Mouse (Mus musculus) forebrain, embryonic 15.5 days (tissue): ENCODE results near the gene Gpr35. TPM values are rescaled to one million over a fixed set of nuclear protein-coding genes. Genes with fewer than 3 reads are reported as not detected.

Experiments
- ATAC-seq: fragments of 200-750 bp; cut with Nextera tagmentation; replicated peaks from 2 replicates; pipeline ENCODE4 v1.8.0; 2017; ENCODE audit warnings: mild to moderate bottlenecking, moderate TSS enrichment, moderate library complexity
- H3K27ac ChIP-seq: fragments of 300-500 bp; sonication (generic); replicated peaks from 2 replicates; pipeline ENCODE4 v1.5.1; 2015; ENCODE audit warnings: mild to moderate bottlenecking, inconsistent platforms
- H3K27me3 ChIP-seq: fragments of 300-500 bp; sonication (generic); 2 replicates; pipeline ENCODE4 v1.6.1; 2015; ENCODE audit warnings: inconsistent platforms
- H3K36me3 ChIP-seq: fragments of 300-500 bp; sonication (generic); 2 replicates; pipeline ENCODE4 v1.6.1; 2015; ENCODE audit warnings: mild to moderate bottlenecking, inconsistent platforms
- H3K4me1 ChIP-seq: fragments of 300-500 bp; sonication (generic); 2 replicates; pipeline ENCODE4 v1.6.1; 2015; ENCODE audit warnings: inconsistent platforms
- H3K4me2 ChIP-seq: fragments of 300-500 bp; sonication (generic); replicated peaks from 2 replicates; pipeline ENCODE4 v1.6.1; 2015; ENCODE audit warnings: mild to moderate bottlenecking, inconsistent platforms
- H3K4me3 ChIP-seq: fragments of 300-500 bp; sonication (generic); 2 replicates; pipeline ENCODE4 v1.5.1; 2015; ENCODE audit warnings: mild to moderate bottlenecking, inconsistent platforms
- H3K9ac ChIP-seq: fragments of 300-500 bp; sonication (generic); replicated peaks from 2 replicates; pipeline ENCODE4 v1.6.1; 2015; ENCODE audit warnings: mild to moderate bottlenecking, inconsistent platforms
- H3K9me3 ChIP-seq: fragments of 300-500 bp; sonication (generic); 2 replicates; pipeline ENCODE4 v1.6.1; 2016; ENCODE audit warnings: inconsistent platforms
- WGBS: fragments of 180-500 bp; shearing (Covaris S2); methylation state at CpG from one replicate; pipeline ENCODE4 v1.1.7; 2015; ENCODE audit warnings: mixed read lengths; 5-methylcytosine and 5-hydroxymethylcytosine counted together
- polyA plus RNA-seq: library from polyadenylated mRNA; unstranded; fragments of >200 nt; fragmentation: Nextera tagmentation; extraction: Ambion mirVana; gene quantifications from 2 replicates; pipeline ENCODE4 v1.2.1, GENCODE M21; 2015

The Gpr35 gene
- 0.36 and 0.46 TPM in 2 replicates for polyA plus RNA-seq

GRCm38 (mm10) chr1:92950607-92951006, at the start of gene Gpr35:
Gene Gpr35, plus strand, starts transcription at chr1:92950865.
- Histone ChIP-seq H3K27me3 (no peaks in the 10 kb centered on the region), H3K36me3 (peaks cover 28% of the 10 kb centered on the region), H3K9ac (no peak within 1 kb of the TSS), H3K9me3 (no peaks in the 10 kb centered on the region), H3K27ac (no peak within 1 kb of the TSS), H3K4me1 (no peaks in the 10 kb centered on the region), H3K4me2 (no peak within 1 kb of the TSS), H3K4me3 (no peak within 1 kb of the TSS)
- ATAC-seq: no peak
- WGBS: 85% methylated on average over 5 of the region's 5 CpGs

GRCm38 (mm10) chr1:92902786-92903185, 47.9 kb upstream of the Gpr35 start, which contains the start of gene Ankmy1:
Gene Ankmy1, minus strand, starts transcription at chr1:92902906.
- 1% methylated on average over 15 of the region's 15 CpGs for WGBS
- peak within 1 kb of the TSS; percentile 46; the same call in 1 of the 2 replicates for H3K27ac ChIP-seq
- no peaks in the 10 kb centered on the region for H3K36me3 ChIP-seq
- no peaks in the 10 kb centered on the region for H3K9me3 ChIP-seq
- no peak within 1 kb of the TSS for H3K9ac ChIP-seq
- peak within 1 kb of the TSS; percentile 15; the same call in 1 of the 2 replicates for H3K4me3 ChIP-seq
- H3K27me3 ChIP-seq: no peaks in the 10 kb centered on the region
- H3K4me2 ChIP-seq: peak within 1 kb of the TSS; percentile 37
- peak; percentile 46 for ATAC-seq
- H3K4me1 ChIP-seq: peaks cover 26% of the 10 kb centered on the region

- no peaks in the 10 kb centered on the region for H3K9me3 ChIP-seq
- H3K27me3 ChIP-seq: no peaks in the 10 kb centered on the region
- no peak for ATAC-seq
- peak overlapping the region; percentile 46; the same call in 1 of the 2 replicates for H3K27ac ChIP-seq
- H3K36me3 ChIP-seq: no peaks in the 10 kb centered on the region
- H3K4me1 ChIP-seq: peaks cover 29% of the 10 kb centered on the region
- H3K9ac ChIP-seq: no peak overlapping the region
- WGBS: 62% methylated on average over 4 of the region's 4 CpGs
- no peak overlapping the region for H3K4me2 ChIP-seq
- H3K4me3 ChIP-seq: no peak overlapping the region
Measured at GRCm38 (mm10) chr1:92903627-92904026, 47.0 kb upstream of the Gpr35 start.

GRCm38 (mm10) chr1:92905703-92906310, 44.9 kb upstream of the Gpr35 start:
- no peaks in the 10 kb centered on the region for H3K9me3 ChIP-seq
- no peak overlapping the region for H3K4me2 ChIP-seq
- no peak overlapping the region for H3K9ac ChIP-seq
- H3K27ac ChIP-seq: no peak overlapping the region
- H3K36me3 ChIP-seq: no peaks in the 10 kb centered on the region
- no peak for ATAC-seq
- no peak overlapping the region for H3K4me3 ChIP-seq
- H3K4me1 ChIP-seq: peaks cover 44% of the 10 kb centered on the region
- H3K27me3 ChIP-seq: no peaks in the 10 kb centered on the region
- whole genome bisulfite sequencing: 94% methylated on average over 2 of the region's 2 CpGs

GRCm38 (mm10) chr1:92906779-92907631, 43.7 kb upstream of the Gpr35 start, which contains the start of gene Dusp28:
Gene Dusp28, plus strand, starts transcription at chr1:92906981.
- ATAC-seq: peak; percentile 83
- peak within 1 kb of the TSS; percentile 65 for H3K9ac ChIP-seq
- H3K4me3 ChIP-seq: peak within 1 kb of the TSS; percentile 68
- under 1% methylated on average over 80 of the region's 81 CpGs for WGBS
- H3K27ac ChIP-seq: peak within 1 kb of the TSS; percentile 92
- H3K36me3 ChIP-seq: no peaks in the 10 kb centered on the region
- no peaks in the 10 kb centered on the region for H3K9me3 ChIP-seq
- peaks cover 51% of the 10 kb centered on the region for H3K4me1 ChIP-seq
- peak within 1 kb of the TSS; percentile 63 for H3K4me2 ChIP-seq
- H3K27me3 ChIP-seq: no peaks in the 10 kb centered on the region

- Histone ChIP-seq H3K27ac (peak overlapping the region; percentile 92), H3K36me3 (no peaks in the 10 kb centered on the region), H3K9me3 (no peaks in the 10 kb centered on the region), H3K9ac (peak overlapping the region; percentile 65), H3K4me2 (peak overlapping the region; percentile 63), H3K4me3 (peak overlapping the region; percentile 68), H3K27me3 (no peaks in the 10 kb centered on the region), H3K4me1 (peaks cover 54% of the 10 kb centered on the region)
- no peak for ATAC-seq
- 43% methylated on average over 20 of the region's 20 CpGs for WGBS
Measured at GRCm38 (mm10) chr1:92907632-92908360, 42.9 kb upstream of the Gpr35 start.

- WGBS: 90% methylated on average over 3 of the region's 3 CpGs
- H3K4me3 ChIP-seq: no peak overlapping the region
- no peaks in the 10 kb centered on the region for H3K36me3 ChIP-seq
- peaks cover 52% of the 10 kb centered on the region for H3K4me1 ChIP-seq
- H3K4me2 ChIP-seq: no peak overlapping the region
- H3K27me3 ChIP-seq: no peaks in the 10 kb centered on the region
- no peaks in the 10 kb centered on the region for H3K9me3 ChIP-seq
- H3K27ac ChIP-seq: no peak overlapping the region
- ATAC-seq: no peak
- H3K9ac ChIP-seq: no peak overlapping the region
Measured at GRCm38 (mm10) chr1:92908664-92909063, 42.0 kb upstream of the Gpr35 start.

GRCm38 (mm10) chr1:92909068-92909467, 41.6 kb upstream of the Gpr35 start:
- no peak overlapping the region for H3K9ac ChIP-seq
- H3K4me3 ChIP-seq: no peak overlapping the region
- no peaks in the 10 kb centered on the region for H3K27me3 ChIP-seq
- 65% methylated on average over 4 of the region's 4 CpGs for WGBS
- no peak overlapping the region for H3K4me2 ChIP-seq
- no peaks in the 10 kb centered on the region for H3K36me3 ChIP-seq
- ATAC-seq: no peak
- H3K27ac ChIP-seq: no peak overlapping the region
- H3K9me3 ChIP-seq: no peaks in the 10 kb centered on the region
- peaks cover 52% of the 10 kb centered on the region for H3K4me1 ChIP-seq

GRCm38 (mm10) chr1:92910239-92910885, 40.3 kb upstream of the Gpr35 start, which contains the start of gene Rnpepl1:
Gene Rnpepl1, plus strand, starts transcription at chr1:92910783.
- H3K9ac ChIP-seq: peak within 1 kb of the TSS; percentile 93
- under 1% methylated on average over 33 of the region's 57 CpGs for WGBS
- peak within 1 kb of the TSS; percentile 77 for H3K4me2 ChIP-seq
- ATAC-seq: peak; percentile 79
- peak within 1 kb of the TSS; percentile 94 for H3K27ac ChIP-seq
- peak within 1 kb of the TSS; percentile 86 for H3K4me3 ChIP-seq
- no peaks in the 10 kb centered on the region for H3K27me3 ChIP-seq
- peaks cover 49% of the 10 kb centered on the region for H3K4me1 ChIP-seq
- peaks cover 8% of the 10 kb centered on the region for H3K36me3 ChIP-seq
- no peaks in the 10 kb centered on the region for H3K9me3 ChIP-seq

- peak; percentile 53 for ATAC-seq
- Histone ChIP-seq H3K27ac (peak overlapping the region; percentile 94), H3K36me3 (peaks cover 15% of the 10 kb centered on the region), H3K4me3 (peak overlapping the region; percentile 86), H3K4me2 (peak overlapping the region; percentile 77), H3K27me3 (no peaks in the 10 kb centered on the region), H3K4me1 (peaks cover 49% of the 10 kb centered on the region), H3K9me3 (no peaks in the 10 kb centered on the region), H3K9ac (peak overlapping the region; percentile 93)
- 1% methylated on average over 68 of the region's 85 CpGs for WGBS
Measured at GRCm38 (mm10) chr1:92910925-92911720, 39.5 kb upstream of the Gpr35 start.

GRCm38 (mm10) chr1:92911721-92912138, 38.9 kb upstream of the Gpr35 start:
- Histone ChIP-seq H3K9me3 (no peaks in the 10 kb centered on the region), H3K9ac (peak overlapping the region; percentile 93), H3K4me1 (peaks cover 46% of the 10 kb centered on the region), H3K36me3 (peaks cover 21% of the 10 kb centered on the region), H3K4me2 (peak overlapping the region; percentile 77), H3K27ac (peak overlapping the region; percentile 94), H3K27me3 (no peaks in the 10 kb centered on the region), H3K4me3 (peak overlapping the region; percentile 86)
- WGBS: 42% methylated on average over 8 of the region's 8 CpGs
- no peak for ATAC-seq
